Mouse (Mus musculus) lung, adult 18-20 months (tissue): Measurements from ENCODE around the gene Tigd3.

Source experiments
- DNase-seq, 2 experiments: peaks; one replicate each; pipeline ENCODE4 v3.0.0; 2022; ENCODE audit warnings: mixed read lengths in 2 of 2

Tigd3 gene

GRCm38 (mm10) chr19:5894002-5894678, at the start of gene Tigd3:
Tigd3 (minus strand) TSS chr19:5894149.
- DNase-seq = peak; percentile 95 to 96

GRCm38 (mm10) chr19:5943404-5943803, 49.5 kb upstream of the Tigd3 start:
- DNase-seq = no peak

GRCm38 (mm10) chr19:5942581-5942980, 48.6 kb upstream of the Tigd3 start:
- DNase-seq = no peak

- DNase-seq = no peak
Measured at GRCm38 (mm10) chr19:5940656-5941055, 46.7 kb upstream of the Tigd3 start.

GRCm38 (mm10) chr19:5940173-5940572, 46.2 kb upstream of the Tigd3 start:
- DNase-seq = peak; percentile 82 to 85

GRCm38 (mm10) chr19:5939715-5940114, 45.8 kb upstream of the Tigd3 start:
- DNase-seq = no peak

- no peak for DNase-seq
Measured at GRCm38 (mm10) chr19:5938516-5938915, 44.6 kb upstream of the Tigd3 start.

- DNase-seq = peak in 1 of 2 experiments; percentile 51
Measured at GRCm38 (mm10) chr19:5937836-5938406, 44.0 kb upstream of the Tigd3 start.

GRCm38 (mm10) chr19:5937095-5937835, 43.3 kb upstream of the Tigd3 start:
- peak in 1 of 2 experiments; percentile 35 for DNase-seq

- DNase-seq = peak in 1 of 2 experiments; percentile 47
Measured at GRCm38 (mm10) chr19:5935691-5936090, 41.7 kb upstream of the Tigd3 start.

- DNase-seq = peak; percentile 68 to 69
Measured at GRCm38 (mm10) chr19:5935266-5935665, 41.3 kb upstream of the Tigd3 start.

- DNase-seq = peak; percentile 77 to 80
Measured at GRCm38 (mm10) chr19:5929634-5930596, 36.0 kb upstream of the Tigd3 start.

- no peak for DNase-seq
Measured at GRCm38 (mm10) chr19:5928546-5928945, 34.6 kb upstream of the Tigd3 start.

- DNase-seq = no peak
Measured at GRCm38 (mm10) chr19:5928104-5928503, 34.2 kb upstream of the Tigd3 start.

GRCm38 (mm10) chr19:5927532-5927931, 33.6 kb upstream of the Tigd3 start:
- no peak for DNase-seq

GRCm38 (mm10) chr19:5927026-5927425, 33.1 kb upstream of the Tigd3 start:
- no peak for DNase-seq

- no peak for DNase-seq
Measured at GRCm38 (mm10) chr19:5925311-5925855, 31.4 kb upstream of the Tigd3 start.

GRCm38 (mm10) chr19:5924713-5925093, 30.8 kb upstream of the Tigd3 start, which contains the start of gene Cdc42ep2:
Cdc42ep2 (minus strand) TSS chr19:5924816.
- peak; percentile 97 to 98 for DNase-seq

- peak; percentile 86 to 91 for DNase-seq
Measured at GRCm38 (mm10) chr19:5923990-5924712, 30.2 kb upstream of the Tigd3 start.

- no peak for DNase-seq
Measured at GRCm38 (mm10) chr19:5922963-5923362, 29.0 kb upstream of the Tigd3 start.

- DNase-seq = peak; percentile 48 to 69
Measured at GRCm38 (mm10) chr19:5922119-5922942, 28.4 kb upstream of the Tigd3 start.
